Mouse (Mus musculus): ENCODE data around the gene Cdk2ap2. TPM values are rescaled to one million over a fixed set of nuclear protein-coding genes. Genes with fewer than 3 reads are reported as not detected.
"Not testable (repeated sequence)": the region's sequence is repeated elsewhere in the genome, so short reads cannot be mapped to it uniquely, and the experiment has no call there.

The Cdk2ap2 gene
- total and polyA plus RNA-seq, 2 experiments from 2014 or later: 57.5 to 64.6 TPM

DNA sequence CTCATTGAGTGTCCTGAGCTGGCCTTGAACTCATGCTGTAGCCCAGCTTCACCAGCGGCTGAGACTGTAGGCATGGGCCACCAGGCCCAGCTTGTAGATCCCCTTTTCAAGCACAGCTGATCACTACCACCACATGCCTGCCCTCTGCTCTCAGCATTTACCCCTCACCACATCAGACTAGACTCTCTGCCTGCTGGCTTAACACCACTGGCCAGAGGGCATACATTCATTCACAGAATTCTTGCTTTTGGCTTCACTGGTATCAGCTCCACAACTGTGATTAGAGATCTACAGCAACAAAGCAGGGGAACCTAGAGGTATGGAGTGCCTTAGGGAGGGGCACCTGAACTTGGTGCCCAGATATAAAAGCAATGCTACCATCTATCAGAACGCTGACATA is 23.5 kb downstream of the Cdk2ap2 start:
- no peak for TF ChIP-seq CTCF (IDR thresholded peaks at IDR 0.05; ENCODE audit: low read depth)
- Histone ChIP-seq H3K4me2 (ENCODE audit: low read depth, low read length) (peak overlapping the region; percentile 50), H3K9ac (replicated peaks; ENCODE audit: low read length) (no peak overlapping the region), H3K4me3 (ENCODE audit: low read length) (peak overlapping the region; percentile 41; the same call in 1 of the 2 replicates), H3K36me3 (ENCODE audit: insufficient read depth, low read length) (peaks cover 6% of the 10 kb centered on the region; the same call in 1 of the 2 replicates), H3K4me1 (ENCODE audit: insufficient read depth, low read length) (peaks cover 8% of the 10 kb centered on the region), H3K27me3 (ENCODE audit: insufficient read depth, low read length) (no peaks in the 10 kb centered on the region), H3K27ac (peak overlapping the region; percentile 87; the same call in 1 of the 2 replicates), H3K9me3 (ENCODE audit: low read length) (no peaks in the 10 kb centered on the region)
- WGBS: 96% methylated on average over 2 of the region's 2 CpGs
- no peak for DNase-seq (ENCODE audit: low spot score)
- ATAC-seq: no peak

DNA sequence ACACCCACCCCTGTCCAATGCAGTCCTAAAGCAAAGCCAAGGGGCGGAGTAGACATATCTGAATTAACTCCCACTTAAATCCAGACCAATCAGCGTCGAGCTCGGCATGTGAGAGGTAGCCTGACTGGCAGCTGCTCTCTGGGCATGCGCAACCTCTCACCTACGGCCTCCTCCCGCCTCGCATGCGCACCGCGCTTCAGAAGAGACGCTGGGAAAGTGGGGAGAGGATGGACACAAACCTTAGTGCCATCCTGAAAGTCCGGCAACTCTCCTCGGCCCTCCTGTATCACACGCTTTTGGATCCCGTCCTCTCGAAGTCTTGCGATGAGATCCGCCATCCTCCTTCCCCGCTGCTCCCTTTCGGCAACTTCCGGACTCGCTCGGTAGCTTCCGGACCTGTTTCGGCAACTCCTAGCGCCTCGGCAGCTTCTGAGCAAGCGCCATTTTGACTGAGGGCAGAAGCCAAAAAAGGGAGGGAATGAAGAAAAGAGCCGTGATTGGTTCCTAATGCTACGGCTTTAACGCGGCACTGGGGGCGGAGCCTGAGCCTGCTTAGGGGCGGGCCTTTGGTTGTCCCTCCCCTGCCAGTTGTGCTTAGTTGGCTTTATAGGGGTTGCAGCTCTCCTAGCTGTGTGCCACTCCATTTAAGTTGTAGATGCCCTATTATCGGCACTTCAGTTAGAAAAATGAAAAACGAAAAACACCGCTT is 24.3 kb downstream of the Cdk2ap2 start:
- Histone ChIP-seq H3K4me2 (ENCODE audit: low read depth, low read length) (peak overlapping the region; percentile 50), H3K4me1 (ENCODE audit: insufficient read depth, low read length) (peaks cover 8% of the 10 kb centered on the region), H3K27ac (peak overlapping the region; percentile 87), H3K4me3 (ENCODE audit: low read length) (peak overlapping the region; percentile 41), H3K9me3 (ENCODE audit: low read length) (no peaks in the 10 kb centered on the region), H3K9ac (replicated peaks; ENCODE audit: low read length) (peak overlapping the region; percentile 50), H3K36me3 (ENCODE audit: insufficient read depth, low read length) (no peaks in the 10 kb centered on the region; the same call in 1 of the 2 replicates), H3K27me3 (ENCODE audit: insufficient read depth, low read length) (no peaks in the 10 kb centered on the region)
- WGBS: 2% methylated on average over 38 of the region's 38 CpGs
- TF ChIP-seq CTCF (IDR thresholded peaks at IDR 0.05; ENCODE audit: low read depth): no peak
- DNase-seq (ENCODE audit: low spot score): peak; percentile 99
- ATAC-seq: peak; percentile 83

DNA sequence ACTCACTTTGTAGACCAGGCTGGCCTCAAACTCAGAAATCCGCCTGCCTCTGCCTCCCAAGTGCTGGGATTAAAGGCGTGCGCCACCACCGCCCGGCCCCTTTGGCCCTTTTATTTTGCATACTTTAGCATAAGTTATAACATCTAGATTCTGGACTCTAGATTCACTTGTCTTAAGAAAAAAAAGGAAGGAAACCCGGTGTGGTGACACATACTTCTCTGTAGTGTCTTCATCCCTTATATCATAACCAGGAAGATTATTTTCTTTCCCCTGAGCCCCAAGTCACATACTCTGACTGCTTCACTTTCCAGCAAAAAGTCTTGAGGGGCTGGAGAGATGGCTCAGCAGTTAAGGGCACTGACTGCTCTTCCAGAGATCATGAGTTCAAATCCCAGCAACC is 24.9 kb downstream of the Cdk2ap2 start:
- ATAC-seq; H3K36me3 ChIP-seq (ENCODE audit: insufficient read depth, low read length); DNase-seq (ENCODE audit: low spot score); H3K9ac ChIP-seq (replicated peaks; ENCODE audit: low read length); H3K4me3 ChIP-seq (ENCODE audit: low read length); H3K27me3 ChIP-seq (ENCODE audit: insufficient read depth, low read length); H3K9me3 ChIP-seq (ENCODE audit: low read length): not testable (repeated sequence)
- Histone ChIP-seq H3K27ac (0 out of 2 replicates have a peak overlapping the region, but pooled peaks have one; percentile 87), H3K4me1 (ENCODE audit: insufficient read depth, low read length) (peaks cover 12% of the 10 kb centered on the region), H3K4me2 (ENCODE audit: low read depth, low read length) (peak overlapping the region; percentile 27; the same call in 1 of the 2 replicates)
- WGBS: 58% methylated on average over 6 of the region's 6 CpGs

DNA sequence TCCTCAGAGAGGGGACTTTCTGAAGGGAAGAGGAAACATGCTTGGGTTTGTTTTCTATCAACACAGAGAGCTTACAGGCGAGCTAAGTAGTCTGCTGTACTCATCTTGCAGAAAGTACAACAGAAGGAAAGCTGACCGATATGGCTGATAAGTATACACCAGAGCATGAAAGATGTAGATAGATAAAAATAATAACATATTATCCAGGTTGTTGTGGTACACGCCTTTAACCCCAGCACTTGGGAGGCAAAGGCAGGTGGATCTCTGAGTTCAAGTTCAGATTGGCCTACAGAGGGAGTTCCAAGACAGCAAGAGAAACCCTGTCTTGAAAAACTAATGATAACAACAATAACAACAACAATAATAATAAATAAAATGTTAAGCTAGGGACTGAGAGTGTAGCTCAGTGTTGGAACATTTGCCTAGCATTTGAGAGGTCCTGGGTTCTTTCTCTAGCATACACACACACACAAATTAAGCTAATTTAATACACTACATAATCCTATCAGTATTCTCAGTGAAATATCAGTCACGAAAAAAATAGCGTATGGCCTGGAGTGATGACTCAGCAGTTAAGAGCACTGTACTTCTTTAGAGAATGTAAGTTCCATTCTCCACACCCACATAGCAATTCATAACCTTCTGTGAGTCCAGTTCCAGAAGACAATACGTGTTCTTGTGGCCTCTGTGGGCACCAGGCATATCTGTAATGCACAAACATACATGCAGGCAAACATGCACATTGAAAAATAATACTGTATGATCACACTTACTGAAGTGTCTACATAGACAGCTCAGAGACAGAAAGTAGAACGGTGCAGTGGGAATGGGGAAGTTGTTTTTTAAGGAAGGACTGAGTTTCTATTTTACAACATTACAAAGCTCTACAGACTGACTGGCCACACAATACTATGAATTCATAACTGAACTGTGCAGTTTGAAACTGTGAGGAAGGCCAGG is 25.7 kb downstream of the Cdk2ap2 start:
- peaks cover 15% of the 10 kb centered on the region for H3K4me1 ChIP-seq (ENCODE audit: insufficient read depth, low read length)
- peaks cover 1% of the 10 kb centered on the region; the same call in 1 of the 2 replicates for H3K36me3 ChIP-seq (ENCODE audit: insufficient read depth, low read length)
- no peak overlapping the region for H3K27ac ChIP-seq
- no peaks in the 10 kb centered on the region for H3K9me3 ChIP-seq (ENCODE audit: low read length)
- no peak for DNase-seq (ENCODE audit: low spot score)
- H3K27me3 ChIP-seq (ENCODE audit: insufficient read depth, low read length): no peaks in the 10 kb centered on the region
- no peak for ATAC-seq
- WGBS: 86% methylated on average over 7 of the region's 7 CpGs
- no peak for TF ChIP-seq CTCF (IDR thresholded peaks at IDR 0.05; ENCODE audit: low read depth)
- no peak overlapping the region for H3K4me2 ChIP-seq (ENCODE audit: low read depth, low read length)
- H3K4me3 ChIP-seq (ENCODE audit: low read length): no peak overlapping the region
- no peak overlapping the region for H3K9ac ChIP-seq (replicated peaks; ENCODE audit: low read length)

DNA sequence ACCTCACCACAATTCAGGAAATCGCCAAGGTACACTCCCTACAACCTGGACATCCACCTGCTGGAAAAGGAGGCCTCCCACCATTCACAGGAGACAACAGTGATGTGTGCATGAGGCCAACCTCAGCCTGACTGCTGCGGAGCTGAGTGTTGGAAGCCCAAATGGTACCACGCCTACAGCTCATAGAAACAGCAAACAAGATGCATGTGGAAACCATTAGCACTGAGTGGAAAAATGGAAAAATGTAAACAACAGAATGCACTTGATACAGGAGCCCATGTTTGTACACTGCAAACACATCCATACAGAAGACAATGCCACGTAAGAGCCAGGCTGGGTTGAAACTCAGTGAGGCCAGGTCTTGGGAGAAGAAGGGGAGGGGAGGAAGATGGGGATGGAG is 27.4 kb downstream of the Cdk2ap2 start:
- ATAC-seq (no peak), DNase-seq (ENCODE audit: low spot score) (no peak)
- Histone ChIP-seq H3K4me3 (ENCODE audit: low read length) (no peak overlapping the region), H3K9me3 (ENCODE audit: low read length) (no peaks in the 10 kb centered on the region), H3K4me1 (ENCODE audit: insufficient read depth, low read length) (peaks cover 15% of the 10 kb centered on the region), H3K9ac (replicated peaks; ENCODE audit: low read length) (no peak overlapping the region), H3K27ac (no peak overlapping the region), H3K27me3 (ENCODE audit: insufficient read depth, low read length) (no peaks in the 10 kb centered on the region), H3K36me3 (ENCODE audit: insufficient read depth, low read length) (peaks cover 8% of the 10 kb centered on the region; the same call in 1 of the 2 replicates), H3K4me2 (ENCODE audit: low read depth, low read length) (no peak overlapping the region)
- WGBS: 82% methylated on average over 4 of the region's 4 CpGs
- TF ChIP-seq CTCF (IDR thresholded peaks at IDR 0.05; ENCODE audit: low read depth): no peak

DNA sequence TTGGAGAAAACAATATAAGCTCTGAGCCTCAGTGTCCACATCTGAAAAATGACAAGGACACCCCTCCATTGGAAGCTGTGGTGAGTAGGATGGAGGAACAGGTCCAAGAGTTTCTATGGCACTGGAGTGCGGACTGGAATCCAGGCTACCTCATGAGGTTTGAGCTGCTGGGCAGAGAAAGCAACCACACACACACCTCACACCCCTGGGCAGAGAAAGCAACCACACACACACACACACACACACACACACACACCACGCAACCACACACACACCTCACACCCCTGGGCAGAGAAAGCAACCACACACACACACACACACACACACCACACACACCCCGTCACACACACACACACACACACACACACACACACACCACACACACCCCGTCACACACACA is 28.3 kb downstream of the Cdk2ap2 start:
- DNase-seq (ENCODE audit: low spot score): peak; percentile 30
- peak overlapping the region; percentile 84 for H3K4me3 ChIP-seq (ENCODE audit: low read length)
- H3K27me3 ChIP-seq (ENCODE audit: insufficient read depth, low read length); H3K9me3 ChIP-seq (ENCODE audit: low read length): not testable (repeated sequence)
- peaks cover 12% of the 10 kb centered on the region for H3K36me3 ChIP-seq (ENCODE audit: insufficient read depth, low read length)
- WGBS: 9% methylated on average over 4 of the region's 4 CpGs
- H3K4me1 ChIP-seq (ENCODE audit: insufficient read depth, low read length): peaks cover 13% of the 10 kb centered on the region
- H3K9ac ChIP-seq (replicated peaks; ENCODE audit: low read length): peak overlapping the region; percentile 92; the same call in 1 of the 2 replicates
- peak; percentile 46 for ATAC-seq
- peak overlapping the region; percentile 70 for H3K4me2 ChIP-seq (ENCODE audit: low read depth, low read length)
- H3K27ac ChIP-seq: peak overlapping the region; percentile 86
